In the genomic region with DNA sequence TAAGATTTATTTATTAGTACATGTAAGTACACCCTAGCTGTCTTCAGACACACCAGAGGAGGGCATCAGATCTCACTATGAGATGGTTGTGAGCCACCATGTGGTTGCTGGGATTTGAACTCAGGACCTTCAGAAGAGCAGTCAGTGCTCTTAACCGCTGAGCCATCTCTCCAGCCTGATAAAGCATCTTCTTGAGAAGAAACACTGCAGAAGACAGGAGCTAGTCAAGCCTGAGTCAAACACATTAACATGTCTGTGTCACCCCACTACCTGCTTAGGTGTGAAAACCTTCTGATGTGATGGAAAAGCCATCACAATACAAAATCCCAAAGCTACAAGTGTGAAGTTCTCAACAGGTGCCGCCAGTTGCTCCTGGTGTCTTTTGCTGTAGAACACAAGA, we compare ENCODE assay signal across 18 mouse cellular contexts.
DNase-seq lines count a peak whose midpoint lies in the region; TF ChIP-seq lines count a peak whose summit lies in the region.
"Had no signal": no experiment of that assay in that cellular context is flagged by ENCODE, and none has a peak within 500 bp of the region (broad histone marks: within the 10 kb centered on the region; RNA-seq: fewer than 3 reads in every experiment).

No protein-coding gene starts in this region.

- 0 out of 4 replicates have a peak, but pooled peaks cover 0 to 2% of the 10 kb centered on the region in 2 experiments for H3K4me1 ChIP-seq in CH12.LX (ENCODE audit: control insufficient read depth in 1 of 2, insufficient read depth in 2 of 2)
- H3K4me1 ChIP-seq in MEL (ENCODE audit: control insufficient read depth in 1 of 2, insufficient read depth in 2 of 2, low read length in 2 of 2) = peaks cover 0 to 3% of the 10 kb centered on the region in 2 experiments; a peak in 1 of 4 replicates

- TF ChIP-seq EP300 in CH12.LX (IDR thresholded peaks at IDR 0.05; ENCODE audit: low read length) = no peak
- TF ChIP-seq EP300 in MEL (IDR thresholded peaks at IDR 0.05; ENCODE audit: low read depth in 1 of 2, low read length in 2 of 2) = no peak

- H3K27ac ChIP-seq in CH12.LX (ENCODE audit: insufficient read depth, low read depth) (no peak overlapping the region), MEL (ENCODE audit: control insufficient read depth, low read depth, low read length) (no peak overlapping the region)

- no peaks in the 10 kb centered on the region for H3K9me3 ChIP-seq in CH12.LX (replicated peaks; ENCODE audit: low read length)
- no peaks in the 10 kb centered on the region for H3K9me3 ChIP-seq in MEL (replicated peaks; ENCODE audit: insufficient read depth, low read length)
- H3K9me3 ChIP-seq: G1E had no signal

- no peaks in the 10 kb centered on the region for H3K79me2 ChIP-seq in CH12.LX (replicated peaks; ENCODE audit: control insufficient read depth, extremely low read depth, insufficient read depth, poor library complexity, severe bottlenecking)
- H3K79me2 ChIP-seq in MEL (ENCODE audit: control insufficient read depth, insufficient read depth, low read length, poor library complexity) = no peaks in the 10 kb centered on the region

- no peaks in the 10 kb centered on the region for H3K36me3 ChIP-seq in CH12.LX (replicated peaks in 1 of 2; ENCODE audit: control insufficient read depth in 1 of 2, insufficient read depth in 1 of 2, low read length in 1 of 2)
- H3K36me3 ChIP-seq in MEL (ENCODE audit: control insufficient read depth in 1 of 2, insufficient read depth in 2 of 2, low read length in 2 of 2) = peaks cover 0 to 2% of the 10 kb centered on the region in 2 experiments; a peak in 1 of 4 replicates
- H3K36me3 ChIP-seq: G1E had no signal

- H3K4me3 ChIP-seq in CH12.LX (replicated peaks in 1 of 3; ENCODE audit: low read depth in 2 of 3, low read length in 2 of 3, poor library complexity in 1 of 3) (no peak overlapping the region), MEL (ENCODE audit: control insufficient read depth in 1 of 2, insufficient read depth in 1 of 2, low read depth in 2 of 2, low read length in 2 of 2) (no peak overlapping the region)

- TF ChIP-seq RAD21 in CH12.LX (IDR thresholded peaks at IDR 0.05; ENCODE audit: low read depth, low read length) = no peak
- no peak for TF ChIP-seq RAD21 in MEL (IDR thresholded peaks at IDR 0.05; ENCODE audit: low read depth, low read length)

- no peak for DNase-seq in CH12.LX (ENCODE audit: extremely low read depth)
- DNase-seq in MEL (ENCODE audit: low read depth, low spot score) = no peak
- DNase-seq in kidney, adult 9 months = no peak
- DNase-seq in urinary bladder, postnatal 25 days (ENCODE audit: low spot score) = no peak
- DNase-seq: adrenal gland, adult 2 months; adrenal gland, adult 8-10 months; adrenal gland, postnatal 10 days; adrenal gland, postnatal 14 days; adrenal gland, postnatal 25 days; adrenal gland, postnatal 36 days; B cell, adult 2 months; cerebellum, adult 11 months; cerebellum, adult 11-12 months; cerebellum, adult 18-20 months; cerebellum, adult 2 months; cerebellum, adult 8-10 months had no signal

- TF ChIP-seq POLR2A in CH12.LX (IDR thresholded peaks at IDR 0.05; ENCODE audit: low read depth, low read length) = no peak
- TF ChIP-seq POLR2A in MEL (IDR thresholded peaks at IDR 0.05; ENCODE audit: control insufficient read depth in 1 of 2, insufficient read depth in 1 of 2, low read depth in 1 of 2, low read length in 2 of 2, poor library complexity in 1 of 2) = no peak

- no peak overlapping the region for H3K4me2 ChIP-seq in CH12.LX (ENCODE audit: insufficient read depth, low read depth, poor library complexity, severe bottlenecking)

- dilution Hi-C loops in CH12.LX (cut with MboI; ENCODE audit: extremely low pct_ligation_motif_present, extremely low pct_unique_long_range_greater_than_20kb, low sequenced_read_pairs) = no loop called here

- H3K27me3 ChIP-seq in CH12.LX (replicated peaks) (no peaks in the 10 kb centered on the region), MEL (ENCODE audit: control insufficient read depth in 1 of 2, insufficient read depth in 2 of 2, low read length in 2 of 2) (peaks cover 2 to 5% of the 10 kb centered on the region in 2 experiments)
- H3K27me3 ChIP-seq: Patski had no signal

- in situ Hi-C loops in CH12.LX (cut with MboI; ENCODE audit: low pct_ligation_motif_present, low pct_unique_long_range_greater_than_20kb, low sequenced_read_pairs) = no loop called here

- TF ChIP-seq CTCF in CH12.LX (conservative IDR thresholded peaks at IDR 0.05 in 1 of 2, IDR thresholded peaks at IDR 0.05 in 1 of 2; ENCODE audit: low read depth in 2 of 2, low read length in 2 of 2) (no peak), MEL (IDR thresholded peaks at IDR 0.05 in 2 of 3, conservative IDR thresholded peaks at IDR 0.05 in 1 of 3; ENCODE audit: control insufficient read depth in 1 of 3, insufficient read depth in 1 of 3, low read depth in 2 of 3, low read length in 3 of 3, poor library complexity in 1 of 3, severe bottlenecking in 1 of 3) (no peak)

- no peak overlapping the region for H3K9ac ChIP-seq in CH12.LX (ENCODE audit: insufficient read depth, low read depth)
- H3K9ac ChIP-seq in MEL (ENCODE audit: control insufficient read depth, low read depth, low read length, poor library complexity, severe bottlenecking) = no peak overlapping the region

TF ChIP-seq in CH12.LX, 34 proteins besides CTCF, POLR2A, EP300 and RAD21:
- TF ChIP-seq TBP (conservative IDR thresholded peaks at IDR 0.05; ENCODE audit: low read depth, low read length) = peak; percentile 81
- TF ChIP-seq CHD1 (IDR thresholded peaks at IDR 0.05; ENCODE audit: low read depth, low read length) = no peak
- TF ChIP-seq USF1 (IDR thresholded peaks at IDR 0.05; ENCODE audit: low read depth, low read length) = no peak

TF ChIP-seq in MEL, 35 proteins besides CTCF, POLR2A, EP300 and RAD21:
- TF ChIP-seq TCF12 (IDR thresholded peaks at IDR 0.05; ENCODE audit: low read depth, low read length) (no peak), POLR2AphosphoS5 (IDR thresholded peaks at IDR 0.05; ENCODE audit: borderline replicate concordance, low read depth, low read length) (no peak), HCFC1 (IDR thresholded peaks at IDR 0.05; ENCODE audit: low read depth, low read length) (no peak), TBP (IDR thresholded peaks at IDR 0.05; ENCODE audit: low read depth, low read length) (peak; percentile 72; the same call in 1 of the 2 replicates)
